Mouse (Mus musculus): ENCODE results near the gene Adcy1. TPM values are rescaled to one million over a fixed set of nuclear protein-coding genes. Genes with fewer than 3 reads are reported as not detected.

Adcy1 gene
- polyA plus RNA-seq (2015; fragmentation: Nextera tagmentation; extraction: Ambion mirVana): 1.6 and 1.9 TPM in 2 replicates

DNA sequence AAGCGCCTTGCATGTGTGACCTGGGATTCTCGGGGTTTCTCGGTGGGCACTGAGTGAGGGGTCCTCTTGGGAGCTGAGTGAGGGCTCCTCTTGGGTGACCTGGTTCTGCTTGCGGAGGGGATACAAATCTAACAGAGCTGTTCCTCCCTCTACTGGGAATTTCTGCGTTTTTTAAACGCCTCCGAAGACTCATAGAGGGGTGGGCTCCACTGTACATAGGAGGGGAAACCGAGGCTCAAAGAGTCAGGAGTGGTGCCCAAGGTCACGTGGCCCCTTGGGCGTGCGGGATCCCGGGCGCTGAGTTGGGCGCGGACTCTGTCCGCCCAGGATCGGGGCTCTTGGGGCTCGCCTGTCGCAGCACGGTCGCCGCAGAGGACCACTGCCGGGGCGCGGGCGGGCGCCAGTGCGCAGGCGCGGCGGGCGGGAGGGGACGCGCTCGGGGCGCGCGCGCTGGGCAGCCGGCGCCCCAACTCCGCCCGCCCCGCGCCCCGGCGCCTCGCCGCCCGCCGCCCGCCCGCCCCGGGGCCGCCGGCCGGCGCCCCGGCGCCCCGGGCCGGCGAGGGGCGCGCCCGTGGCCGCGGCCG, at the start of gene Adcy1:
Gene Adcy1, plus strand, starts transcription at position 489 of the 584 bp plus-strand sequence.
- no peak within 1 kb of the TSS for H3K27ac ChIP-seq
- H3K9me3 ChIP-seq (replicated peaks): no peaks in the 10 kb centered on the region
- H3K4me3 ChIP-seq: peak within 1 kb of the TSS; percentile 68
- peak within 1 kb of the TSS; percentile 91 for H3K4me2 ChIP-seq
- peak; percentile 72 for ATAC-seq
- peak within 1 kb of the TSS; percentile 70 for H3K9ac ChIP-seq
- no peaks in the 10 kb centered on the region for H3K36me3 ChIP-seq (ENCODE audit: poor library complexity, severe bottlenecking)
- peaks cover 22% of the 10 kb centered on the region for H3K4me1 ChIP-seq
- WGBS: 1% methylated on average over 43 of the region's 69 CpGs
- H3K27me3 ChIP-seq: peaks cover 63% of the 10 kb centered on the region

GRCm38 (mm10) chr11:7016907-7017306, 46.4 kb upstream of the Adcy1 start:
- H3K4me1 ChIP-seq: no peaks in the 10 kb centered on the region
- WGBS: 87% methylated on average over 12 of the region's 12 CpGs
- H3K9ac ChIP-seq: no peak overlapping the region
- H3K27ac ChIP-seq: no peak overlapping the region
- no peaks in the 10 kb centered on the region for H3K9me3 ChIP-seq (replicated peaks)
- no peaks in the 10 kb centered on the region for H3K36me3 ChIP-seq (ENCODE audit: poor library complexity, severe bottlenecking)
- no peaks in the 10 kb centered on the region for H3K27me3 ChIP-seq
- no peak overlapping the region for H3K4me3 ChIP-seq
- no peak for ATAC-seq
- H3K4me2 ChIP-seq: no peak overlapping the region

GRCm38 (mm10) chr11:7018078-7018477, 45.2 kb upstream of the Adcy1 start:
- no peak for ATAC-seq
- H3K9me3 ChIP-seq (replicated peaks): no peaks in the 10 kb centered on the region
- H3K4me2 ChIP-seq: no peak overlapping the region
- 93% methylated on average over 5 of the region's 5 CpGs for whole genome bisulfite sequencing
- H3K9ac ChIP-seq: no peak overlapping the region
- H3K27me3 ChIP-seq: no peaks in the 10 kb centered on the region
- no peak overlapping the region for H3K27ac ChIP-seq
- H3K4me3 ChIP-seq: no peak overlapping the region
- H3K4me1 ChIP-seq: no peaks in the 10 kb centered on the region
- H3K36me3 ChIP-seq (ENCODE audit: poor library complexity, severe bottlenecking): no peaks in the 10 kb centered on the region

DNA sequence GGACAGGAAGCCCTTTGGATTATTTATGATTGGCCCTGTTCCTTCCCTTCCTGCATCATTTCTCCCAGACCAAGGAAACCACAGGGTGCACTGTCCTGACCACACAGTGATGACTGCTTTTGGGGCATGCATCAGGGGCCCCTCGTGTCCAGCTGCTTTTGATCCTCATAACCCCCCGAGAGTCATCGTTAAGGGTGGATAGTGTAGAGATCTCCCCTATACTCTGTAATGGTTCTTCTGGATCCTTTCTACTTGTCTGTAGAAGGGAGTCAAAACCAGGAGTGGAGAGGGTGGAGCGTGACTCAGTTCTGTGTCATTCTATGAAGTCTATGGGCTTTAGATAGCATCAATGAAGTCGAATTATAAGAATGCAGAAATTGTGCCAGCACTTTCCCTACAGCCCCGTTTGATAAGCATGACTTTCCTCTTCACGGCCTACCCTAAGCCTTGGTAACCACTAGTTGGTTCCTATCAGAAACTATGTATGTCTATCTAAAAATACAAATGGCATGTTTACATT, 44.2 kb upstream of the Adcy1 start:
- ATAC-seq: no peak
- Histone ChIP-seq H3K4me2 (no peak overlapping the region), H3K4me3 (no peak overlapping the region), H3K27me3 (no peaks in the 10 kb centered on the region), H3K4me1 (no peaks in the 10 kb centered on the region), H3K9ac (no peak overlapping the region), H3K27ac (no peak overlapping the region), H3K9me3 (replicated peaks) (no peaks in the 10 kb centered on the region), H3K36me3 (ENCODE audit: poor library complexity, severe bottlenecking) (no peaks in the 10 kb centered on the region)
- 95% methylated on average over 7 of the region's 7 CpGs for WGBS

DNA sequence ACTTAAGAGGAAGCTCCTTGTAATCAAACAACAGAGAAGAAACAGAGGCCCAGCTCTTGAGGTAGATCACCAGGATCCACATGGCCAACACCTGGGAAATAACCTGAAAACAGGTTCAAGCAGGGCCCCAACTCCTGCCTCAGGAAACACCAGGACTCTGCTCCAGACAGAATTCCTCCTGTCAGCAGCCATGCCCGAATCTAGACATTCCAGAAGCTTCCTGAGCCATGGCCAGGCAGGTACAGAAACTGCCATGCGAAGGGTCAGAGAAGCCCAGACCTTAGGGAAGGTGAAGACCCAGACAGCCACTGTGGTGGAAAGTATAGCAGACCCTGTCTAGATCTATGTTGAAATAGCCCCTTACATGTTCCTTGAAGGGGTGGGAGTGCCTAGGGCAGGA, 30.2 kb upstream of the Adcy1 start:
- WGBS: 83% methylated on average over 2 of the region's 2 CpGs
- ATAC-seq: no peak

GRCm38 (mm10) chr11:7039722-7040121, 23.6 kb upstream of the Adcy1 start:
- no peak overlapping the region for H3K4me3 ChIP-seq
- H3K27me3 ChIP-seq: no peaks in the 10 kb centered on the region
- H3K4me1 ChIP-seq: no peaks in the 10 kb centered on the region
- H3K27ac ChIP-seq: no peak overlapping the region
- WGBS: 55% methylated on average over 7 of the region's 7 CpGs
- H3K9me3 ChIP-seq (replicated peaks): no peaks in the 10 kb centered on the region
- H3K4me2 ChIP-seq: no peak overlapping the region
- no peak overlapping the region for H3K9ac ChIP-seq
- no peak for ATAC-seq
- no peaks in the 10 kb centered on the region for H3K36me3 ChIP-seq (ENCODE audit: poor library complexity, severe bottlenecking)

More for the DNA sequence above, 30.2 kb upstream of the Adcy1 start:
- no peaks in the 10 kb centered on the region for H3K4me1 ChIP-seq
- no peaks in the 10 kb centered on the region for H3K36me3 ChIP-seq (ENCODE audit: poor library complexity, severe bottlenecking)
- H3K4me2 ChIP-seq: no peak overlapping the region
- no peak overlapping the region for H3K9ac ChIP-seq
- no peak overlapping the region for H3K27ac ChIP-seq
- H3K4me3 ChIP-seq: no peak overlapping the region
- no peaks in the 10 kb centered on the region for H3K27me3 ChIP-seq
- H3K9me3 ChIP-seq (replicated peaks): no peaks in the 10 kb centered on the region

DNA sequence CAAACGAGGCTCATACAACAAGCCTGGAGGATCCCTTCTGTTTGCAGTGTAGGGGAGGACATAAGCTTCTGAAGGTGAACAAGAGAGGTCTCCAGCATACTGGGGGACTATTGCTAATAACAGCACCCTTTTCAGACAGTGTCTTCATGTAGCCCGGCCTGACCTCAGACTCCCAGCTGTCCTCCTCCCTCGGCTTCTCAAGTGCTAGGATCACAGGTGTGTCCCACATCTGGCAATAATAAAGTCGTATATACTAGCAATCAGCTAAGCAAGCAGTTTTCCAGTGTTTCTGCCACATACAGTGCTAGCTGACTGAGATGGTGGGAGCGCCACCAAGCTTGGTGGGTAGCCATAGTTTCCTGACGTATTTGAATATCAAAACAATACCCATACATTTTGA, 22.5 kb upstream of the Adcy1 start:
- no peak overlapping the region for H3K4me3 ChIP-seq
- 74% methylated on average over 6 of the region's 6 CpGs for WGBS
- H3K9ac ChIP-seq: no peak overlapping the region
- H3K36me3 ChIP-seq (ENCODE audit: poor library complexity, severe bottlenecking): no peaks in the 10 kb centered on the region
- no peak overlapping the region for H3K27ac ChIP-seq
- no peak for ATAC-seq
- no peak overlapping the region for H3K4me2 ChIP-seq
- no peaks in the 10 kb centered on the region for H3K9me3 ChIP-seq (replicated peaks)
- H3K27me3 ChIP-seq: no peaks in the 10 kb centered on the region
- H3K4me1 ChIP-seq: no peaks in the 10 kb centered on the region

- 88% methylated on average over 2 of the region's 2 CpGs for WGBS
- H3K27me3 ChIP-seq: no peaks in the 10 kb centered on the region
- no peaks in the 10 kb centered on the region for H3K9me3 ChIP-seq (replicated peaks)
- H3K4me3 ChIP-seq: no peak overlapping the region
- H3K36me3 ChIP-seq (ENCODE audit: poor library complexity, severe bottlenecking): no peaks in the 10 kb centered on the region
- no peak overlapping the region for H3K4me2 ChIP-seq
- ATAC-seq: no peak
- H3K27ac ChIP-seq: no peak overlapping the region
- H3K9ac ChIP-seq: no peak overlapping the region
- H3K4me1 ChIP-seq: no peaks in the 10 kb centered on the region
Measured at GRCm38 (mm10) chr11:7047176-7047575, 16.1 kb upstream of the Adcy1 start.

- no peak for ATAC-seq
- Histone ChIP-seq H3K9ac (no peak overlapping the region), H3K4me3 (no peak overlapping the region), H3K4me1 (no peaks in the 10 kb centered on the region), H3K27ac (no peak overlapping the region), H3K27me3 (no peaks in the 10 kb centered on the region), H3K4me2 (no peak overlapping the region), H3K9me3 (replicated peaks) (no peaks in the 10 kb centered on the region), H3K36me3 (ENCODE audit: poor library complexity, severe bottlenecking) (no peaks in the 10 kb centered on the region)
Measured at GRCm38 (mm10) chr11:7047584-7047983, 15.7 kb upstream of the Adcy1 start.

- no peak for ATAC-seq
- H3K9ac ChIP-seq: no peak overlapping the region
- WGBS: 95% methylated on average over 4 of the region's 4 CpGs
- no peaks in the 10 kb centered on the region for H3K36me3 ChIP-seq (ENCODE audit: poor library complexity, severe bottlenecking)
- H3K4me2 ChIP-seq: no peak overlapping the region
- peaks cover 24% of the 10 kb centered on the region for H3K27me3 ChIP-seq
- H3K4me1 ChIP-seq: peaks cover 14% of the 10 kb centered on the region
- no peak overlapping the region for H3K27ac ChIP-seq
- H3K9me3 ChIP-seq (replicated peaks): no peaks in the 10 kb centered on the region
- H3K4me3 ChIP-seq: no peak overlapping the region
Measured at GRCm38 (mm10) chr11:7053710-7054109, 9.6 kb upstream of the Adcy1 start.

GRCm38 (mm10) chr11:7054662-7055265, 8.5 kb upstream of the Adcy1 start:
- Histone ChIP-seq H3K4me3 (no peak overlapping the region), H3K4me2 (no peak overlapping the region), H3K4me1 (peaks cover 14% of the 10 kb centered on the region), H3K9ac (no peak overlapping the region), H3K9me3 (replicated peaks) (no peaks in the 10 kb centered on the region), H3K27me3 (peaks cover 24% of the 10 kb centered on the region), H3K27ac (no peak overlapping the region), H3K36me3 (ENCODE audit: poor library complexity, severe bottlenecking) (no peaks in the 10 kb centered on the region)
- ATAC-seq: no peak
- WGBS: 80% methylated on average over 6 of the region's 6 CpGs

GRCm38 (mm10) chr11:7055455-7056017, 7.8 kb upstream of the Adcy1 start:
- Histone ChIP-seq H3K4me3 (no peak overlapping the region), H3K27ac (peak overlapping the region; percentile 32), H3K9ac (peak overlapping the region; percentile 40; the same call in 1 of the 2 replicates), H3K27me3 (peaks cover 26% of the 10 kb centered on the region), H3K4me1 (peaks cover 14% of the 10 kb centered on the region), H3K9me3 (replicated peaks) (no peaks in the 10 kb centered on the region), H3K36me3 (ENCODE audit: poor library complexity, severe bottlenecking) (no peaks in the 10 kb centered on the region), H3K4me2 (peak overlapping the region; percentile 44)
- ATAC-seq: peak; percentile 82
- WGBS: 17% methylated on average over 14 of the region's 14 CpGs
